Mouse (Mus musculus): ENCODE results near the gene Tiam1.

- TF ChIP-seq EP300 (optimal IDR thresholded peaks at IDR 0.05) (no peak), CTCF (IDR thresholded peaks at IDR 0.05; ENCODE audit: low read depth) (no peak)
Measured at GRCm38 (mm10) chr16:90102596-90102995, 41.0 kb downstream of the Tiam1 start.

Measured in stomach, postnatal 0 days (tissue).